Mouse (Mus musculus) MEL (cell line): ENCODE measurements around the gene Rnd1. TPM values are rescaled to one million over a fixed set of nuclear protein-coding genes. Genes with fewer than 3 reads are reported as not detected.

ENCODE experiments used
- DNase-seq: peaks from one replicate; pipeline ENCODE4 v3.0.0; 2011; ENCODE audit warnings: low read depth, low spot score
- H3K27ac ChIP-seq: 2 replicates; pipeline ENCODE4 v1.5.1; 2012; ENCODE audit warnings: low read depth, mild to moderate bottlenecking, control low read depth, low read length, moderate library complexity; ENCODE audit not compliant: control insufficient read depth
- H3K27me3 ChIP-seq, 2 experiments: fragments of 150-350 bp in 1 of 2; sonication (generic) in 1 of 2; 2 replicates each; pipeline ENCODE4 v1.6.1; 2012; ENCODE audit warnings: low read length in 2 of 2, mild to moderate bottlenecking in 2 of 2, improper control_type of control experiment in 1 of 2, moderate library complexity in 1 of 2; ENCODE audit not compliant: insufficient read depth in 2 of 2, control insufficient read depth in 1 of 2
- H3K36me3 ChIP-seq, 2 experiments: 2 replicates each; pipeline ENCODE4 v1.6.1; 2012 to 2014; ENCODE audit warnings: low read length in 2 of 2, improper control_type of control experiment in 1 of 2, inconsistent platforms in 1 of 2, mild to moderate bottlenecking in 1 of 2; ENCODE audit not compliant: insufficient read depth in 2 of 2, control insufficient read depth in 1 of 2
- H3K4me1 ChIP-seq, 2 experiments: fragments of 150-350 bp in 1 of 2; sonication (generic) in 1 of 2; 2 replicates each; pipeline ENCODE4 v1.6.1; 2012; ENCODE audit warnings: low read length in 2 of 2, improper control_type of control experiment in 1 of 2, mild to moderate bottlenecking in 1 of 2; ENCODE audit not compliant: insufficient read depth in 2 of 2, control insufficient read depth in 1 of 2
- H3K4me3 ChIP-seq, 2 experiments: fragments of 150-350 bp in 1 of 2; sonication (generic) in 1 of 2; 2 replicates each; pipeline ENCODE4 v1.5.1; 2012; ENCODE audit warnings: low read depth in 2 of 2, low read length in 2 of 2, mild to moderate bottlenecking in 2 of 2, moderate library complexity in 2 of 2, control low read depth in 1 of 2, improper control_type of control experiment in 1 of 2; ENCODE audit not compliant: control insufficient read depth in 1 of 2, insufficient read depth in 1 of 2
- H3K79me2 ChIP-seq: 2 replicates; pipeline ENCODE4 v1.6.1; 2012; ENCODE audit warnings: mild to moderate bottlenecking, low read length, moderate library complexity; ENCODE audit not compliant: control insufficient read depth, poor library complexity, insufficient read depth
- H3K9ac ChIP-seq: 2 replicates; pipeline ENCODE4 v1.6.1; 2012; ENCODE audit warnings: low read depth, mild to moderate bottlenecking, control low read depth, low read length, moderate library complexity; ENCODE audit not compliant: control insufficient read depth, poor library complexity, severe bottlenecking
- H3K9me3 ChIP-seq: fragments of 150-350 bp; sonication (generic); replicated peaks from 2 replicates; pipeline ENCODE4 v1.6.1; 2012; ENCODE audit warnings: mild to moderate bottlenecking, low read length, improper control_type of control experiment, moderate library complexity; ENCODE audit not compliant: insufficient read depth
- CHD1 ChIP-seq: IDR thresholded peaks from 2 replicates; pipeline ENCODE4 v1.6.1; 2012; ENCODE audit warnings: low read depth, mild to moderate bottlenecking, inconsistent platforms, low read length, improper control_type of control experiment
- CHD2 ChIP-seq: IDR thresholded peaks from 2 replicates; pipeline ENCODE4 v1.6.1; 2011; ENCODE audit warnings: low read length, improper control_type of control experiment
- CTCF ChIP-seq, 3 experiments: IDR thresholded peaks in 2 of 3; conservative IDR thresholded peaks in 1 of 3; 2 replicates each; pipeline ENCODE4 v1.5.1; 2011 to 2012; ENCODE audit warnings: low read length in 3 of 3, low read depth in 2 of 3, mild to moderate bottlenecking in 2 of 3, improper control_type of control experiment in 1 of 3, inconsistent platforms in 1 of 3, mixed read lengths in 1 of 3, moderate library complexity in 1 of 3; ENCODE audit not compliant: control insufficient read depth in 1 of 3, insufficient read depth in 1 of 3, poor library complexity in 1 of 3, severe bottlenecking in 1 of 3
- ELF1 ChIP-seq: IDR thresholded peaks from 2 replicates; pipeline ENCODE4 v1.6.1; 2014; ENCODE audit warnings: low read depth, mild to moderate bottlenecking, inconsistent platforms, low read length, improper control_type of control experiment, moderate library complexity
- ETS1 ChIP-seq: IDR thresholded peaks from 2 replicates; pipeline ENCODE4 v1.6.1; 2012; ENCODE audit warnings: low read depth, mild to moderate bottlenecking, inconsistent platforms, low read length, improper control_type of control experiment, moderate library complexity
- GABPA ChIP-seq: IDR thresholded peaks from 2 replicates; pipeline ENCODE4 v1.6.1; 2012; ENCODE audit warnings: low read depth, mild to moderate bottlenecking, inconsistent platforms, low read length, improper control_type of control experiment, moderate library complexity
- HCFC1 ChIP-seq: IDR thresholded peaks from 2 replicates; pipeline ENCODE4 v1.6.1; 2012; ENCODE audit warnings: low read depth, mild to moderate bottlenecking, inconsistent platforms, low read length, improper control_type of control experiment, moderate library complexity
- MAFK ChIP-seq: IDR thresholded peaks from 2 replicates; pipeline ENCODE4 v1.6.1; 2011; ENCODE audit warnings: low read depth, mild to moderate bottlenecking, low read length, improper control_type of control experiment, borderline replicate concordance
- MAZ ChIP-seq: IDR thresholded peaks from 2 replicates; pipeline ENCODE4 v1.6.1; 2012; ENCODE audit warnings: low read depth, mild to moderate bottlenecking, inconsistent platforms, low read length, improper control_type of control experiment
- MXI1 ChIP-seq: IDR thresholded peaks from 2 replicates; pipeline ENCODE4 v1.6.1; 2011; ENCODE audit warnings: mild to moderate bottlenecking, low read depth, low read length, improper control_type of control experiment
- MYB ChIP-seq: IDR thresholded peaks from 2 replicates; pipeline ENCODE4 v1.6.1; 2011; ENCODE audit warnings: mild to moderate bottlenecking, low read depth, low read length, improper control_type of control experiment
- NELFE ChIP-seq: IDR thresholded peaks from 2 replicates; pipeline ENCODE4 v1.6.1; 2011; ENCODE audit warnings: low read depth, low read length, improper control_type of control experiment
- NRF1 ChIP-seq: IDR thresholded peaks from 2 replicates; pipeline ENCODE4 v1.6.1; 2014; ENCODE audit warnings: low read depth, mild to moderate bottlenecking, inconsistent platforms, low read length, improper control_type of control experiment, moderate library complexity; ENCODE audit not compliant: poor library complexity, insufficient read depth, severe bottlenecking
- POLR2A ChIP-seq, 2 experiments: IDR thresholded peaks; 2 replicates each; pipeline ENCODE4 v1.6.1; 2011 to 2012; ENCODE audit warnings: low read length in 2 of 2, mild to moderate bottlenecking in 2 of 2, control low read depth in 1 of 2, improper control_type of control experiment in 1 of 2, low read depth in 1 of 2, moderate library complexity in 1 of 2; ENCODE audit not compliant: control insufficient read depth in 1 of 2, insufficient read depth in 1 of 2, poor library complexity in 1 of 2
- RCOR1 ChIP-seq: IDR thresholded peaks from 2 replicates; pipeline ENCODE4 v1.6.1; 2012; ENCODE audit warnings: low read depth, mild to moderate bottlenecking, inconsistent platforms, low read length, improper control_type of control experiment
- SMC3 ChIP-seq: IDR thresholded peaks from 2 replicates; pipeline ENCODE4 v1.6.1; 2011; ENCODE audit warnings: low read depth, low read length, improper control_type of control experiment
- TAL1 ChIP-seq: IDR thresholded peaks from 2 replicates; pipeline ENCODE4 v1.6.1; 2012; ENCODE audit warnings: mild to moderate bottlenecking, inconsistent platforms, low read length, moderate library complexity, mixed read lengths
- TCF12 ChIP-seq: IDR thresholded peaks from 2 replicates; pipeline ENCODE4 v1.6.1; 2014; ENCODE audit warnings: low read depth, mild to moderate bottlenecking, inconsistent platforms, low read length, improper control_type of control experiment, moderate library complexity
- USF1 ChIP-seq: IDR thresholded peaks from 2 replicates; pipeline ENCODE4 v1.6.1; 2014; ENCODE audit warnings: low read depth, mild to moderate bottlenecking, inconsistent platforms, low read length, improper control_type of control experiment, moderate library complexity
- USF2 ChIP-seq, 2 experiments: IDR thresholded peaks; 2 replicates each; pipeline ENCODE4 v1.6.1; 2011 to 2012; ENCODE audit warnings: improper control_type of control experiment in 2 of 2, low read length in 2 of 2, borderline replicate concordance in 1 of 2, inconsistent platforms in 1 of 2, low read depth in 1 of 2, mild to moderate bottlenecking in 1 of 2; ENCODE audit not compliant: insufficient read depth in 1 of 2
- ZKSCAN1 ChIP-seq: IDR thresholded peaks from 2 replicates; pipeline ENCODE4 v1.6.1; 2012; ENCODE audit warnings: low read depth, mild to moderate bottlenecking, inconsistent platforms, low read length, improper control_type of control experiment, moderate library complexity
- ZMIZ1 ChIP-seq: IDR thresholded peaks from 2 replicates; pipeline ENCODE4 v1.6.1; 2012; ENCODE audit warnings: low read depth, mild to moderate bottlenecking, inconsistent platforms, low read length, improper control_type of control experiment, moderate library complexity
- ZNF384 ChIP-seq: IDR thresholded peaks from 2 replicates; pipeline ENCODE4 v1.6.1; 2012; ENCODE audit warnings: low read depth, mild to moderate bottlenecking, inconsistent platforms, low read length, improper control_type of control experiment
- polyA plus RNA-seq, 2 experiments: library from polyadenylated mRNA; stranded (reverse) in 1 of 2; unstranded in 1 of 2; fragments of >175 nt in 1 of 2; fragments of >200 nt in 1 of 2; gene quantifications; 2 replicates each; pipeline versions ENCODE4 v1.2.1 to v1.2.4; 2012; ENCODE audit warnings: low replicate concordance in 2 of 2, low read depth in 1 of 2; ENCODE audit not compliant: insufficient read length in 2 of 2, insufficient read depth in 1 of 2, missing spikeins in 1 of 2
- total RNA-seq: library from RNA; depleted of rRNA; stranded (reverse); fragments of 300-350 nt; gene quantifications from 2 replicates; pipeline ENCODE4 v1.2.3, GENCODE M21; 2012

Gene Rnd1
- total and polyA plus RNA-seq, 3 experiments: 5.5 to 6.0 TPM; not detected in 1

DNA sequence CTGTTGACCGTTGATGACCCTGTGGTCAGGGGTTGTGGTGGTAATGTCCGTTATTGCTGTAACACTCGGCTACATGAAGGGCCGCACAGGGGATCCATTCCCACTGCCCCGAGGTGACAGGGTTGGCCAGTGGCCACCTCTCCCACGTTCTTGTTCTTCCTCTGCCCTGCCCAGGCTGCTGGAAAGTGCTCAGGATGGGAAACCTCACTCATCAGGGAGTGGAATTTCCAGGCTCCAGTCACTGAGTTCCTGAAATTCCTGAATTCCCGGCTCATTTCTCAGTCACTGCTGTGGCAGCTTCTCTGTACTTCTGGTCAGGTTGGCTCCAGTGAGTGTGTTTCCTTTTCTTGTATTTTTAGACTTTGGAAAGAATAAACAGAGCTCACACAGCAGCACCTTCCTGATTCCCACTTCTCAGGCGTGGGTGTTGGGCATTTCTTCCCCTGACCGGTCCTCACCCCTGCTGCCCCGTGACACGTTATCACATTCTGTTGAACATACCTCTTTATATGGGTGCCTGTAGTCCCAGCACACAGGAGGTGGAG is 15.0 kb upstream of the Rnd1 start:
- Histone ChIP-seq H3K9ac (no peak overlapping the region), H3K36me3 (no peaks in the 10 kb centered on the region), H3K27ac (no peak overlapping the region), H3K4me3 (no peak overlapping the region), H3K79me2 (no peaks in the 10 kb centered on the region), H3K27me3 (peaks cover 3 to 7% of the 10 kb centered on the region in 2 experiments; a peak in 3 of 4 replicates), H3K9me3 (no peaks in the 10 kb centered on the region), H3K4me1 (no peaks in the 10 kb centered on the region)
- DNase-seq: no peak
- TF ChIP-seq ELF1: no peak
- no peak for TF ChIP-seq ETS1
- no peak for TF ChIP-seq GABPA
- TF ChIP-seq POLR2A (IDR thresholded peaks at IDR 0.05; ENCODE audit: control insufficient read depth in 1 of 2, insufficient read depth in 1 of 2, low read depth in 1 of 2, low read length in 2 of 2, poor library complexity in 1 of 2): no peak
- no peak for TF ChIP-seq USF1
- TF ChIP-seq MAZ: no peak
- TF ChIP-seq CHD1: no peak
- TF ChIP-seq TAL1: no peak
- no peak for TF ChIP-seq ZMIZ1
- no peak for TF ChIP-seq NRF1
- no peak for TF ChIP-seq ZNF384
- TF ChIP-seq CTCF (IDR thresholded peaks at IDR 0.05 in 2 of 3, conservative IDR thresholded peaks at IDR 0.05 in 1 of 3; ENCODE audit: control insufficient read depth in 1 of 3, insufficient read depth in 1 of 3, low read depth in 2 of 3, low read length in 3 of 3, poor library complexity in 1 of 3, severe bottlenecking in 1 of 3): no peak
- TF ChIP-seq SMC3: no peak
- TF ChIP-seq CHD2: no peak
- no peak for TF ChIP-seq MAFK
- TF ChIP-seq MXI1: no peak
- no peak for TF ChIP-seq HCFC1
- no peak for TF ChIP-seq TCF12

DNA sequence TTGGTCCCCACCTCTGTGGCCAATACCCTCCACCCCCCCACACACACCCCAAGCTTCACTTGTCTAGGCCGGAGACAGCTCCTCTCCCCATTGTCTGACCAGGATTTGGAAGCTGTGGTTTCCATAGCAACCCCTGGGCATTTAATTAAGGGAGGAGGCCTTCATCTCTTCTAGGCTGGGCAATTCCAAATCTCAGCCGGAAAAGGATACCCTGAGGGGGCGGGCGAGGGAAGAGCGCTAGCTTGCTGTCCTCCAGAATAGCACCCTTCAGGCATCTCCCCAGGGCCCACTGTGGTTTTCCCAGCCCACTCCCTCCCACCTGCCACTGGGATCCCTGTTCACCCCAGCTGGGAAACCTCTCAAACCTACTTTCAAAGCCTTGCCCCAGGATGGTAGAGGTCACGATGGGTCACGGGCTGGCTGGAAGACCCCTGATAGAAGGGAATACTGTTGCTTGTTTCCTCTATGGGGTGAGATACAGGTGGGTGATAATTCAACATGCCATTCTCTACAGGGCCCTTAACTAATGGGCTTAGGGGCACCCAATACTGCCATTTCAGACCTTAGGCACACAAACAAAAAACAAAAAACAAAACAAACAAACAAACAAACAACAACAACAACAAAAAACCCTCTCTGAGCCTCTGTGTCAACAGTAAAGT is 14.4 kb upstream of the Rnd1 start:
- no peak overlapping the region for H3K4me3 ChIP-seq
- H3K9me3 ChIP-seq: no peaks in the 10 kb centered on the region
- H3K27ac ChIP-seq: no peak overlapping the region
- no peak overlapping the region for H3K9ac ChIP-seq
- peaks cover 3 to 7% of the 10 kb centered on the region in 2 experiments; a peak in 3 of 4 replicates for H3K27me3 ChIP-seq
- TF ChIP-seq ELF1 (no peak), ZKSCAN1 (no peak), NELFE (no peak), POLR2A (IDR thresholded peaks at IDR 0.05; ENCODE audit: control insufficient read depth in 1 of 2, insufficient read depth in 1 of 2, low read depth in 1 of 2, low read length in 2 of 2, poor library complexity in 1 of 2) (no peak), RCOR1 (no peak), MYB (no peak), USF2 (IDR thresholded peaks at IDR 0.05; ENCODE audit: borderline replicate concordance in 1 of 2, insufficient read depth in 1 of 2, low read depth in 1 of 2, low read length in 2 of 2) (no peak)
- DNase-seq: no peak
- no peaks in the 10 kb centered on the region for H3K79me2 ChIP-seq
- H3K4me1 ChIP-seq: no peaks in the 10 kb centered on the region
- H3K36me3 ChIP-seq: no peaks in the 10 kb centered on the region
